Mouse (Mus musculus) erythroblast, embryonic 14.5 days (primary cell): ENCODE data around the gene Hmga2. TPM values are rescaled to one million over a fixed set of nuclear protein-coding genes. Genes with fewer than 3 reads are reported as not detected.

Source experiments
- H3K27me3 ChIP-seq: 2 replicates; pipeline ENCODE4 v1.6.1; 2012; ENCODE audit warnings: inconsistent platforms; ENCODE audit not compliant: control insufficient read depth
- H3K36me3 ChIP-seq: 2 replicates; pipeline ENCODE4 v1.6.1; 2012; ENCODE audit warnings: mild to moderate bottlenecking, inconsistent platforms; ENCODE audit not compliant: control insufficient read depth
- H3K4me1 ChIP-seq: 2 replicates; pipeline ENCODE4 v1.6.1; 2012; ENCODE audit warnings: inconsistent platforms; ENCODE audit not compliant: control insufficient read depth
- H3K4me3 ChIP-seq: replicated peaks from 2 replicates; pipeline ENCODE3; 2012; ENCODE audit warnings: moderate library complexity, mild to moderate bottlenecking, inconsistent platforms
- H3K9me3 ChIP-seq: 2 replicates; pipeline ENCODE4 v1.6.1; 2012; ENCODE audit warnings: low read length, inconsistent platforms, mixed read lengths; ENCODE audit not compliant: control insufficient read depth
- GATA1 ChIP-seq: IDR thresholded peaks from 2 replicates; pipeline ENCODE4 v1.6.1; 2012; ENCODE audit warnings: low read length, inconsistent platforms, mixed read lengths
- TAL1 ChIP-seq: IDR thresholded peaks from 3 replicates; pipeline ENCODE4 v1.6.1; 2012; ENCODE audit warnings: low read length, inconsistent platforms, mixed read lengths
- polyA plus RNA-seq: library from polyadenylated mRNA; stranded (reverse); fragments of >175 nt; gene quantifications from 2 replicates; pipeline ENCODE4 v1.2.3, GENCODE M21; 2012

Hmga2 gene
- polyA plus RNA-seq = 0.02 and 0.05 TPM in 2 replicates

GRCm38 (mm10) chr10:120475601-120476515, at the start of gene Hmga2:
TSS of gene Hmga2 (minus strand) at chr10:120476469.
- no peak for TF ChIP-seq TAL1
- H3K4me1 ChIP-seq = no peaks in the 10 kb centered on the region; the same call in 1 of the 2 replicates
- peak within 1 kb of the TSS; percentile 55 for H3K4me3 ChIP-seq
- H3K27me3 ChIP-seq = peaks cover 64% of the 10 kb centered on the region
- H3K36me3 ChIP-seq = no peaks in the 10 kb centered on the region
- H3K9me3 ChIP-seq = no peaks in the 10 kb centered on the region

- Histone ChIP-seq H3K4me3 (no peak overlapping the region), H3K27me3 (no peaks in the 10 kb centered on the region), H3K36me3 (no peaks in the 10 kb centered on the region), H3K4me1 (no peaks in the 10 kb centered on the region), H3K9me3 (no peaks in the 10 kb centered on the region; the same call in 1 of the 2 replicates)
- TF ChIP-seq TAL1 (no peak), GATA1 (no peak)
These were observed 46.7 kb upstream of the Hmga2 start for GRCm38 (mm10) chr10:120522959-120523358.

- Histone ChIP-seq H3K27me3 (no peaks in the 10 kb centered on the region), H3K9me3 (no peaks in the 10 kb centered on the region; the same call in 1 of the 2 replicates), H3K4me1 (no peaks in the 10 kb centered on the region), H3K4me3 (no peak overlapping the region), H3K36me3 (no peaks in the 10 kb centered on the region)
- TF ChIP-seq GATA1 (no peak), TAL1 (no peak)
These were observed 45.8 kb upstream of the Hmga2 start for GRCm38 (mm10) chr10:120521912-120522575.

GRCm38 (mm10) chr10:120516311-120516710, 40.0 kb upstream of the Hmga2 start:
- Histone ChIP-seq H3K4me1 (no peaks in the 10 kb centered on the region), H3K27me3 (no peaks in the 10 kb centered on the region), H3K9me3 (no peaks in the 10 kb centered on the region; the same call in 1 of the 2 replicates), H3K36me3 (no peaks in the 10 kb centered on the region), H3K4me3 (no peak overlapping the region)
- no peak for TF ChIP-seq TAL1
- no peak for TF ChIP-seq GATA1

- no peaks in the 10 kb centered on the region for H3K4me1 ChIP-seq
- H3K4me3 ChIP-seq = no peak overlapping the region
- TF ChIP-seq GATA1 (no peak), TAL1 (no peak)
- no peaks in the 10 kb centered on the region for H3K27me3 ChIP-seq
- H3K9me3 ChIP-seq = no peaks in the 10 kb centered on the region
- H3K36me3 ChIP-seq = no peaks in the 10 kb centered on the region
These were observed 37.5 kb upstream of the Hmga2 start for GRCm38 (mm10) chr10:120513721-120514120.

GRCm38 (mm10) chr10:120512946-120513345, 36.7 kb upstream of the Hmga2 start:
- Histone ChIP-seq H3K36me3 (no peaks in the 10 kb centered on the region), H3K4me1 (no peaks in the 10 kb centered on the region), H3K4me3 (no peak overlapping the region), H3K9me3 (no peaks in the 10 kb centered on the region), H3K27me3 (no peaks in the 10 kb centered on the region)
- TF ChIP-seq GATA1 (no peak), TAL1 (no peak)

GRCm38 (mm10) chr10:120512121-120512520, 35.9 kb upstream of the Hmga2 start:
- Histone ChIP-seq H3K9me3 (no peaks in the 10 kb centered on the region), H3K27me3 (no peaks in the 10 kb centered on the region), H3K36me3 (no peaks in the 10 kb centered on the region), H3K4me1 (no peaks in the 10 kb centered on the region), H3K4me3 (no peak overlapping the region)
- TF ChIP-seq TAL1 (no peak), GATA1 (no peak)

- no peaks in the 10 kb centered on the region for H3K27me3 ChIP-seq
- H3K36me3 ChIP-seq = no peaks in the 10 kb centered on the region
- H3K9me3 ChIP-seq = no peaks in the 10 kb centered on the region
- H3K4me3 ChIP-seq = no peak overlapping the region
- no peaks in the 10 kb centered on the region for H3K4me1 ChIP-seq
- TF ChIP-seq TAL1 (no peak), GATA1 (no peak)
These were observed 27.7 kb upstream of the Hmga2 start for GRCm38 (mm10) chr10:120503959-120504358.

- Histone ChIP-seq H3K4me1 (no peaks in the 10 kb centered on the region), H3K4me3 (no peak overlapping the region), H3K9me3 (no peaks in the 10 kb centered on the region), H3K36me3 (no peaks in the 10 kb centered on the region), H3K27me3 (no peaks in the 10 kb centered on the region)
- no peak for TF ChIP-seq TAL1
- no peak for TF ChIP-seq GATA1
These were observed 24.5 kb upstream of the Hmga2 start for GRCm38 (mm10) chr10:120500794-120501193.
